Mouse (Mus musculus) heart, embryonic 16.5 days (tissue): ENCODE measurements around the gene Il10. TPM values are rescaled to one million over a fixed set of nuclear protein-coding genes. Genes with fewer than 3 reads are reported as not detected.

Experiments used
- ATAC-seq: fragments of 200-750 bp; cut with Nextera tagmentation; replicated peaks from 2 replicates; pipeline ENCODE4 v1.8.0; 2017; ENCODE audit warnings: moderate number of reproducible peaks; ENCODE audit not compliant: insufficient read depth, low FRiP score; ENCODE audit errors: extremely low read depth
- H3K27ac ChIP-seq: fragments of 300-500 bp; sonication (generic); 2 replicates; pipeline ENCODE4 v1.5.1; 2014; ENCODE audit warnings: mild to moderate bottlenecking, low read length, control low read depth, moderate library complexity
- H3K27me3 ChIP-seq: fragments of 300-500 bp; sonication (generic); 2 replicates; pipeline ENCODE4 v1.6.1; 2014; ENCODE audit warnings: low read length, mixed read lengths; ENCODE audit not compliant: control insufficient read depth, insufficient read depth
- H3K36me3 ChIP-seq: fragments of 300-500 bp; sonication (generic); 2 replicates; pipeline ENCODE4 v1.6.1; 2014; ENCODE audit not compliant: control insufficient read depth, insufficient read depth
- H3K4me1 ChIP-seq: fragments of 300-500 bp; sonication (generic); 2 replicates; pipeline ENCODE4 v1.6.1; 2014; ENCODE audit warnings: low read length, mixed read lengths; ENCODE audit not compliant: control insufficient read depth, insufficient read depth
- H3K4me2 ChIP-seq: fragments of 300-500 bp; sonication (generic); 2 replicates; pipeline ENCODE4 v1.6.1; 2014; ENCODE audit warnings: low read depth, mild to moderate bottlenecking, control low read depth, low read length
- H3K4me3 ChIP-seq: fragments of 300-500 bp; sonication (generic); 2 replicates; pipeline ENCODE4 v1.5.1; 2014; ENCODE audit warnings: mild to moderate bottlenecking, control low read depth, low read length
- H3K9ac ChIP-seq: fragments of 300-500 bp; sonication (generic); 2 replicates; pipeline ENCODE4 v1.6.1; 2014; ENCODE audit warnings: low read length, control low read depth
- H3K9me3 ChIP-seq: fragments of 300-500 bp; sonication (generic); replicated peaks from 2 replicates; pipeline ENCODE4 v1.6.1; 2016; ENCODE audit warnings: low read length; ENCODE audit not compliant: control insufficient read depth
- WGBS: fragments of 180-500 bp; shearing (Covaris S2); extraction: QIAGEN DNeasy Blood & Tissue Kit; methylation state at CpG from one replicate; pipeline ENCODE4 v1.1.7; 2014; 5-methylcytosine and 5-hydroxymethylcytosine counted together
- polyA plus RNA-seq: library from polyadenylated mRNA; unstranded; fragments of >200 nt; fragmentation: Nextera tagmentation; extraction: Ambion mirVana; gene quantifications from 2 replicates; pipeline ENCODE4 v1.2.1, GENCODE M21; 2015

Il10 gene
- polyA plus RNA-seq, 1 experiment from 2014 or later, result 0.14 TPM

GRCm38 (mm10) chr1:130996356-130996755 is 23.3 kb upstream of the Il10 start:
- no peaks in the 10 kb centered on the region for H3K4me1 ChIP-seq
- no peak overlapping the region for H3K9ac ChIP-seq
- H3K27ac ChIP-seq, result no peak overlapping the region
- H3K36me3 ChIP-seq, result no peaks in the 10 kb centered on the region
- no peaks in the 10 kb centered on the region for H3K9me3 ChIP-seq
- H3K27me3 ChIP-seq, result no peaks in the 10 kb centered on the region
- no peak for ATAC-seq
- no peak overlapping the region for H3K4me2 ChIP-seq
- 89% methylated on average over 10 of the region's 10 CpGs for WGBS
- no peak overlapping the region for H3K4me3 ChIP-seq

DNA sequence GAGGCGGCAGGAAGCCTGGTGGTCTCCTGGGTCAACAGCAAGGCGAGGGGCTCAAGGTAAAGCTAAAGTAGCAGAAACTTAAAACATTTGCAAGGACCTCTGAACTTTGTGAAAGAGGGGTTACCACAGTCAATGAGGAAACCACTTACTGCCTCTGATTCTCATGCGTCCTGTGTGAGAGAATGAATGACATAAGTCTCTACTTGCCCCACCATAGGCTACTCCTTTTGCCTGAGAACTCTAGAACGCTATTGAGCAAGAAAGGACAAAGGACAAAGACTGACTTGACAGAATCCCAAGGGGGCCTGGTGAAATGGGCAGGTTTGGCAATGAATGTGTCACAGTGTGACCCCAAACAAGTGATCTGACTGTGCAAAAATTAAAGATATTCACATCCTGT is 22.2 kb upstream of the Il10 start:
- no peaks in the 10 kb centered on the region for H3K4me1 ChIP-seq
- WGBS, result 87% methylated on average over 4 of the region's 4 CpGs
- H3K9ac ChIP-seq, result no peak overlapping the region
- H3K9me3 ChIP-seq, result no peaks in the 10 kb centered on the region
- H3K4me3 ChIP-seq, result no peak overlapping the region
- no peak overlapping the region for H3K4me2 ChIP-seq
- no peaks in the 10 kb centered on the region for H3K36me3 ChIP-seq
- H3K27me3 ChIP-seq, result no peaks in the 10 kb centered on the region
- ATAC-seq, result no peak
- no peak overlapping the region for H3K27ac ChIP-seq

GRCm38 (mm10) chr1:130998321-130998720 is 21.3 kb upstream of the Il10 start:
- no peaks in the 10 kb centered on the region for H3K27me3 ChIP-seq
- 87% methylated on average over 10 of the region's 10 CpGs for WGBS
- H3K9me3 ChIP-seq, result no peaks in the 10 kb centered on the region
- ATAC-seq, result no peak
- H3K4me2 ChIP-seq, result no peak overlapping the region
- H3K27ac ChIP-seq, result no peak overlapping the region
- H3K4me3 ChIP-seq, result no peak overlapping the region
- no peak overlapping the region for H3K9ac ChIP-seq
- no peaks in the 10 kb centered on the region for H3K36me3 ChIP-seq
- no peaks in the 10 kb centered on the region for H3K4me1 ChIP-seq

DNA sequence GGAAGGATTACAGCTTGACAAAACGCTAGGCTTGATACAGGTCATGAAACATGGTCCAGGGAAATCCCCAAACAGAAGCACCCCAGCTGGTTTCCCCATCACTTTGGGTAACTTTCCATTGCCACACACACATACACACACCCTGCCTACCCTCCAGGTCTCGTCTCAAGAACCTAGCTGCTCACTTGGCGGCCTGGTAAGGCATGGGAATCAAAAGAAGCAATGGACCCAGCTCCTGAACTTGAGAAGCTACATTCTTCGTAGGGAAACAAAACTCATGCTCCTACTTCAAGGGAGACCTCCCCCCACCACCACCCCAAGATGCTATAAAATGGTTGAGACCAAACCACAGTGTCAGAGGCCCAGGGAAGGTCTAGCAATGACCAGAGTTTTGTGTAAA is 19.9 kb upstream of the Il10 start:
- ATAC-seq, result no peak
- H3K4me2 ChIP-seq, result no peak overlapping the region
- H3K27ac ChIP-seq, result no peak overlapping the region
- no peaks in the 10 kb centered on the region for H3K9me3 ChIP-seq
- WGBS, result 78% methylated on average over 4 of the region's 4 CpGs
- no peak overlapping the region for H3K4me3 ChIP-seq
- H3K4me1 ChIP-seq, result no peaks in the 10 kb centered on the region
- no peak overlapping the region for H3K9ac ChIP-seq
- H3K36me3 ChIP-seq, result no peaks in the 10 kb centered on the region
- H3K27me3 ChIP-seq, result no peaks in the 10 kb centered on the region

GRCm38 (mm10) chr1:131000296-131000695 is 19.3 kb upstream of the Il10 start:
- ATAC-seq, result no peak
- Histone ChIP-seq H3K27ac (no peak overlapping the region), H3K36me3 (no peaks in the 10 kb centered on the region), H3K4me2 (no peak overlapping the region), H3K9me3 (no peaks in the 10 kb centered on the region), H3K4me1 (no peaks in the 10 kb centered on the region), H3K27me3 (no peaks in the 10 kb centered on the region), H3K9ac (no peak overlapping the region), H3K4me3 (no peak overlapping the region)
- 81% methylated on average over 3 of the region's 3 CpGs for WGBS

GRCm38 (mm10) chr1:131002561-131002960 is 17.1 kb upstream of the Il10 start:
- H3K27me3 ChIP-seq, result no peaks in the 10 kb centered on the region

DNA sequence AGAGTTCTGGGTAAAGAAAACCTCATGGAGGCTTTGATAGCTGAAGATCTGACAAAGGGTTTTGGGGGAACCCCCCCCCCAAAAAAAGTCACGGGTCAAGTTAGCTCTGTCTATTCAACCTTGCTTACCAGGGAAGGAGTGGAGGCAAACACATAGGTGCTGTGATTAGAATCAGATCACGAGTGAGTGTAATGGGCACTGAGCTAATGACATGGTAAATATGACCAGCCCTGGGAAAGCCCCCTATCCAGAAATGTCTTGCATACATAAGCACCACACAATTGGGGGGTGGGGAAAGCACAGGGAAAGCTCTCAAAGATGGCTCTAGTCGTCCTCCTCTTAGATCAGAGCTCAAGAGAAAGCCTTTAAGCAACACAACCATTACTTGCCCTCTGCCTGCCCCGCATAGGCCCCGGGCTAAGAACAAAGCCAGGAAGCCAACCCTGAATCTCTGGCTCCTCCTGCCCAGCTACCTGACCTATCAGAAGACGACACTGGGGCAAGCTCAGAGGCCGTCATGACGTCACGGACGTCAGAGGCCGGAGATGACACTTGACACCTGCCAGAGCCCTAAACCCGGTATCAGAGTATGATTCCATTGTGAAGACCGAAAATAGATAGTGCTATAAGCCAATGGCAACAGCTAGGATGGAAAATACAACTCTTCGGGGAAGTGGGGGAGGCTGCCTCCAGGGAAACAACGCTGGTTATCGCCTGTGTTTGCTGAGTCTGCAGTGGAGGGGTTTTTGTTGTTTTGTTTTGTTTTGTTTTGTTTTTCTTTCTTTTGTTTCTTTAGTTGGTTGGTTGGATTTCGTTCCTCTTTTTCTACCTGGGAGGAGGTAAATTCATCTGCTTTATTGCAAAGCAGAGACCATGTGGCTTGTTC is 16.4 kb upstream of the Il10 start:
- peak; percentile 89 for ATAC-seq
- H3K27ac ChIP-seq, result peak overlapping the region; percentile 54
- WGBS, result 38% methylated on average over 17 of the region's 17 CpGs

More at GRCm38 (mm10) chr1:131002561-131002960, 17.1 kb upstream of the Il10 start:
- no peak overlapping the region for H3K27ac ChIP-seq
- no peaks in the 10 kb centered on the region for H3K9me3 ChIP-seq
- no peaks in the 10 kb centered on the region for H3K36me3 ChIP-seq
- H3K4me2 ChIP-seq, result no peak overlapping the region
- H3K9ac ChIP-seq, result no peak overlapping the region
- H3K4me1 ChIP-seq, result no peaks in the 10 kb centered on the region
- no peak for ATAC-seq
- WGBS, result 82% methylated on average over 2 of the region's 2 CpGs
- H3K4me3 ChIP-seq, result no peak overlapping the region

DNA sequence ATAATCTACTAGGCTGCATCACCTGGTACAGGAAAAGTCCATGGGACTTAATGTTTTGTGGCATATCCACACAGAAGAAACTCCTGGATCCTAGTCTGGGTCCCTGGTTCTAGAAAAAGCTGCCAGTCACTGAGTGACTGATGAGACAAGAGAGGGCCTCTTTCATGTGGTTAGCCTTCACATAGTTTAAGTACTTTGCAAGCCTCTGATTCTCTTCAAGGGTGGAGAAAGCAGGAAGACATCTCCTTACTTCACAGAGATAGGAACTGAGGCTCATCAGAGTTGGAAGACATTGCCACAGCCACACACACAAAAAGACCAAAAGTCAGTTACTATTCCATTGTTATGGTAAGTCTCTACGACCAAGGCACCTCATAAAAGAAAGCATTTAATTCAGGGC is 13.6 kb upstream of the Il10 start:
- H3K27me3 ChIP-seq, result no peaks in the 10 kb centered on the region
- no peak overlapping the region for H3K27ac ChIP-seq
- no peaks in the 10 kb centered on the region for H3K36me3 ChIP-seq
- no peak overlapping the region for H3K4me3 ChIP-seq
- no peak for ATAC-seq
- no peaks in the 10 kb centered on the region for H3K9me3 ChIP-seq
- no peaks in the 10 kb centered on the region for H3K4me1 ChIP-seq
- 74% methylated on average over 1 of the region's 1 CpGs for whole genome bisulfite sequencing
- no peak overlapping the region for H3K9ac ChIP-seq
- H3K4me2 ChIP-seq, result no peak overlapping the region

More for the DNA sequence above, 16.4 kb upstream of the Il10 start:
- Histone ChIP-seq H3K4me1 (no peaks in the 10 kb centered on the region), H3K27me3 (no peaks in the 10 kb centered on the region), H3K36me3 (no peaks in the 10 kb centered on the region), H3K4me2 (peak overlapping the region; percentile 37), H3K9ac (no peak overlapping the region), H3K4me3 (no peak overlapping the region), H3K9me3 (no peaks in the 10 kb centered on the region)

DNA sequence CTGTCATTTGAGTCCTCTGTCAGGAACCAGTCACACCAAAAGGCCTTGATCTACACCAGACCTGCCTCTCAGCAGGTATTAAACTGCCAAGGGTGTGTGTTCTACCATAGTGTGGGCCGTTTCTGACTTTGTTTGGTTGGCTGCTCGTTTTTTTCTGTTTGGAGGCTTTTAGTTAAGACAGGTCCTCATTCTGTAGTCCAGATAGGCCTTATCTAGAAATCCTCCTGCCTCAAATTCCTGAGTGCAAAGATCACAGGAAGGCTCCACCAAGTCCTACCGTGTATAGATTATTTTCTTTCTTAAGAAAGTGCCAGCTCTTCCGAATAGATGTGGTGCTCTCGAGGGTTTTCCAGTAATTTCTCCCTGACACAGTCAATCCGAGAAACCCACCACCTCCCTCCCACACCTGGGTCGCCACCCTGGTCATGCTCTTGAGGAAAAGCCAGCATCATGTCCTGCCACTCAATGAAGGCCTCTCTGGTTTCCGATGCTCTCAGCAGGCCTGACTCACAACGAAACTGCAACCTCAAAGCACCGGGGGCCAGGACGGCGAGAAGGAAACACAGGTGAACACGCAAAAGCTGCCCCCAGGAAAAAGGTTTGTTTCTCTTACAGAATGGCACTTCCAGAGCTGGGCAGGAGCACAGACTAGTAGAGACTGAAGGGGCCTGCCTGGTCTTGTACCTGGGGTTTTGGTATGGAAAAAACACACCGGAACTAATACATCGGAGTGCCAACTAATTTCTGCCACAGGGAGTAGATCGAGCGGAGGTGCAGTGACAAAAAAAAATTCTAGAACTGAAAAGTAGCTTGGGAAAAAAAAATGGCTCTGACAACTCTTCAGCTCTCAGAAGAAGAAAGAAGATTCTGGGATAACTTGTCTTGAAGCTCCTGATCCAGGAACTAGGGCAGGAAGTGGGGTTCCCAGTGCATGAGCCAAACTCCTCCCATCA is 9.2 kb upstream of the Il10 start:
- no peaks in the 10 kb centered on the region for H3K4me1 ChIP-seq
- H3K36me3 ChIP-seq, result no peaks in the 10 kb centered on the region
- no peak overlapping the region for H3K4me2 ChIP-seq
- no peaks in the 10 kb centered on the region for H3K9me3 ChIP-seq
- H3K9ac ChIP-seq, result no peak overlapping the region
- ATAC-seq, result no peak
- H3K27ac ChIP-seq, result no peak overlapping the region
- no peak overlapping the region for H3K4me3 ChIP-seq
- 51% methylated on average over 17 of the region's 17 CpGs for WGBS
- H3K27me3 ChIP-seq, result no peaks in the 10 kb centered on the region
